Mouse (Mus musculus) forebrain, embryonic 10.5 days (tissue): ENCODE results near the gene Arhgap28. TPM values are rescaled to one million over a fixed set of nuclear protein-coding genes. Genes with fewer than 3 reads are reported as not detected.
"Not testable (repeated sequence)": the region's sequence is repeated elsewhere in the genome, so short reads cannot be mapped to it uniquely, and the experiment has no call there.

Experiments used
- DNase-seq: peaks from one replicate; pipeline ENCODE4 v3.0.0-alpha.2; 2017; ENCODE audit warnings: low spot score; ENCODE audit errors: extremely low spot score
- H3K27ac ChIP-seq: fragments of 300-500 bp; sonication (generic); 2 replicates; pipeline ENCODE4 v1.5.1; 2016; ENCODE audit warnings: mild to moderate bottlenecking
- H3K27me3 ChIP-seq: fragments of 300-500 bp; sonication (generic); 2 replicates; pipeline ENCODE4 v1.6.1; 2016; ENCODE audit warnings: mild to moderate bottlenecking; ENCODE audit not compliant: poor library complexity, severe bottlenecking
- H3K36me3 ChIP-seq: fragments of 300-500 bp; sonication (generic); replicated peaks from 2 replicates; pipeline ENCODE4 v1.6.1; 2016; ENCODE audit warnings: mild to moderate bottlenecking, moderate library complexity
- H3K4me1 ChIP-seq: fragments of 300-500 bp; sonication (generic); 2 replicates; pipeline ENCODE4 v1.6.1; 2016
- H3K4me3 ChIP-seq: fragments of 300-500 bp; sonication (generic); 2 replicates; pipeline ENCODE4 v1.5.1; 2016; ENCODE audit warnings: mild to moderate bottlenecking, moderate library complexity
- H3K9me3 ChIP-seq: fragments of 300-500 bp; sonication (generic); 2 replicates; pipeline ENCODE4 v1.6.1; 2016; ENCODE audit warnings: mild to moderate bottlenecking, moderate library complexity
- WGBS: fragments of 180-500 bp; shearing (Covaris S2); methylation state at CpG from one replicate; pipeline ENCODE4 v1.1.7; 2016; 5-methylcytosine and 5-hydroxymethylcytosine counted together
- polyA plus RNA-seq: library from polyadenylated mRNA; unstranded; fragments of >200 nt; fragmentation: Nextera tagmentation; extraction: Ambion mirVana; gene quantifications from 2 replicates; pipeline ENCODE4 v1.2.1, GENCODE M21; 2016

Arhgap28 gene
- polyA plus RNA-seq, 1 experiment from 2014 or later: 28.0 TPM

DNA sequence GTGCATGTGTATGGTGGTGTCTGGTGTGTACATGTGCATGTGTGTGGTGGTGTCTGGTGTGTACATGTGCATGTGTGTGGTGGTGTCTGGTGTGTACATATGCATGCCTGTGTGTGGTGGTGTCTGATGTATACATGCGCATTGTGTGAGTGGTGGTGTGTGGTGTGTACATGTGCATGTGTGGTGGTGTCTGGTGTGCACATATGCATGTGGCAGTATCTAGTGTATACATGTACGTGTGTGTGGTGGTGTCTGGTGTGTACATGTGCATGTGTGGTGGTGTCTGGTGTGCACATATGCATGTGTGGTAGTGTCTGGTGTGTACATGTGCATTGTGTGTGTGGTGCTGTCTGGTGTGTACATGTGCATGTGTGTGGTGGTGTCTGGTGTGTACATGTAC, 162.4 kb downstream of the Arhgap28 start:
- not testable (repeated sequence) for H3K4me3 ChIP-seq, DNase-seq, H3K4me1 ChIP-seq, H3K9me3 ChIP-seq, H3K27me3 ChIP-seq, H3K27ac ChIP-seq
- WGBS: 95% methylated on average over 2 of the region's 2 CpGs
- H3K36me3 ChIP-seq: peaks cover 17% of the 10 kb centered on the region

DNA sequence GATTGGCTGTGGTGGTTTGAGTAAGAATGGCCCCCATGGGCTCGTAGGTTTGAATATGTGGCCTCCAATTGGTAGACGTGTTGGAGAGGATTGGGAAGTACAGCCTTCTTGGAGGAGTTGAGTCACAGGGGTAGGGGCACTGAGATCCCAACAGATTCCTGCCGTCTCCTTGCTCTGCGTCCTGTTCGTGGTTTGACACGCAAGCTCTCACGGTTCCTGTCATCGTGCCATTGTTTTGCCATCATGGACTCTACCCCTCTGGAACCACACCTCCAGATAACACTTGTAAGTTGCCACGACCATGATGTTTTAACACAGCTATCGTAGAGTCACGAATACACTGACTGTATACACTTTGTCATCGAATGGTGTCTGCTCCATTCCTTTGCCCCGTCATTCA, 165.0 kb downstream of the Arhgap28 start:
- no peak for DNase-seq
- 90% methylated on average over 13 of the region's 13 CpGs for WGBS
- H3K27me3 ChIP-seq: no peaks in the 10 kb centered on the region
- H3K9me3 ChIP-seq: peaks cover 5% of the 10 kb centered on the region; the same call in 1 of the 2 replicates
- no peaks in the 10 kb centered on the region for H3K4me1 ChIP-seq
- H3K36me3 ChIP-seq: peaks cover 4% of the 10 kb centered on the region; the same call in 1 of the 2 replicates
- H3K27ac ChIP-seq: no peak overlapping the region
- H3K4me3 ChIP-seq: no peak overlapping the region

GRCm38 (mm10) chr17:67837351-67838090, 166.4 kb downstream of the Arhgap28 start:
- peak; percentile 74 for DNase-seq
- no peaks in the 10 kb centered on the region for H3K27me3 ChIP-seq
- no peak overlapping the region; the same call in 1 of the 2 replicates for H3K27ac ChIP-seq
- no peaks in the 10 kb centered on the region; the same call in 1 of the 2 replicates for H3K36me3 ChIP-seq
- H3K4me3 ChIP-seq: no peak overlapping the region
- H3K4me1 ChIP-seq: no peaks in the 10 kb centered on the region
- H3K9me3 ChIP-seq: peaks cover 5% of the 10 kb centered on the region; the same call in 1 of the 2 replicates
- 61% methylated on average over 17 of the region's 17 CpGs for WGBS

- Histone ChIP-seq H3K4me1 (no peaks in the 10 kb centered on the region), H3K27ac (no peak overlapping the region), H3K9me3 (peaks cover 5% of the 10 kb centered on the region; the same call in 1 of the 2 replicates), H3K27me3 (no peaks in the 10 kb centered on the region), H3K36me3 (no peaks in the 10 kb centered on the region), H3K4me3 (no peak overlapping the region)
- DNase-seq: no peak
- WGBS: 95% methylated on average over 20 of the region's 20 CpGs
Observed at GRCm38 (mm10) chr17:67836146-67836895, 167.6 kb downstream of the Arhgap28 start.

DNA sequence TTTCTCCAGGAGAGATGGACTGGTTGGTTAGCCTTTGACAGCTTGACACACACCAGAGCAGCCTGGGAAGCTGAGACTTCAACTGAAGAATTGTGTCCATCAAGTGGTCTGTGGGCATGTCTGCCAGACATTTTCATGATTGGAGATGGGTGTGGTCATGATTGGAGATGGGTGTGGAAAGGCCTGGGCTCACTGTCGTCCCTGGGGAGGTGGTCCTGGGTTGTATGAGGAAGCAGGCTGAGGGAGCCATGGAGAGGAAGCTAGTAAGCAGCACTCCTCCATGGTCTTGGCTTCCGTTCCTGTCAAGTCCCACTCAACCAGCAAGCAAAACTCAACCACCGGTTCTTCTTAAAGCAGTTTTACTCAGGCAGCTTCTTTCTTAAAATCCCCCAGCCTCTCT, 176.5 kb downstream of the Arhgap28 start:
- Histone ChIP-seq H3K27me3 (no peaks in the 10 kb centered on the region), H3K27ac (no peak overlapping the region), H3K4me1 (no peaks in the 10 kb centered on the region), H3K9me3 (peaks cover 15% of the 10 kb centered on the region), H3K4me3 (no peak overlapping the region), H3K36me3 (peaks cover 15% of the 10 kb centered on the region)
- DNase-seq: no peak
- WGBS: 98% methylated on average over 3 of the region's 3 CpGs

- Histone ChIP-seq H3K36me3 (peaks cover 96% of the 10 kb centered on the region), H3K27ac (no peak overlapping the region), H3K4me1 (no peaks in the 10 kb centered on the region), H3K4me3 (no peak overlapping the region), H3K27me3 (no peaks in the 10 kb centered on the region), H3K9me3 (no peaks in the 10 kb centered on the region)
- 94% methylated on average over 10 of the region's 10 CpGs for WGBS
- DNase-seq: no peak
Observed at GRCm38 (mm10) chr17:67816916-67817315, 187.0 kb downstream of the Arhgap28 start.

DNA sequence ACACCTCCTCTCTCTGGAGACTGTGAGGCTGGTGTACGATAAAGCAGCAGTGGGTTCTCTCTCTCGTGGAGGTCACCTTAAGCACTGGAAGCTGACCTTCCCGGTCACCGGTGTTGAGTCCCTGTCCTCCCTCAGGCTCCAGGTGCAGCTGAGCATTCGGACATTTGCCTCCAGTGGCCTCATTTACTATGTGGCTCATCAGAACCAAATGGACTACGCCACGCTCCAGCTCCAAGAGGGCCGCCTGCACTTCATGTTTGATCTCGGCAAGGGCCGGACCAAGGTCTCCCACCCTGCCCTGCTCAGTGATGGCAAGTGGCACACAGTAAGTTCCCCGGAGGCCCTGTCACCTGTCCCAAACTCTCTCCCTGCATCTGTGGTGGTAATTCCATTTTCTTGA, 188.2 kb downstream of the Arhgap28 start:
- 94% methylated on average over 11 of the region's 11 CpGs for WGBS
- no peak overlapping the region for H3K27ac ChIP-seq
- peaks cover 96% of the 10 kb centered on the region for H3K36me3 ChIP-seq
- H3K4me3 ChIP-seq: no peak overlapping the region
- no peaks in the 10 kb centered on the region for H3K27me3 ChIP-seq
- H3K4me1 ChIP-seq: no peaks in the 10 kb centered on the region
- H3K9me3 ChIP-seq: no peaks in the 10 kb centered on the region
- DNase-seq: no peak

- Histone ChIP-seq H3K9me3 (no peaks in the 10 kb centered on the region), H3K27ac (no peak overlapping the region), H3K4me1 (no peaks in the 10 kb centered on the region), H3K27me3 (no peaks in the 10 kb centered on the region), H3K36me3 (peaks cover 100% of the 10 kb centered on the region), H3K4me3 (no peak overlapping the region)
- DNase-seq: no peak
- 93% methylated on average over 6 of the region's 6 CpGs for WGBS
Observed at GRCm38 (mm10) chr17:67813666-67814065, 190.3 kb downstream of the Arhgap28 start.

GRCm38 (mm10) chr17:67809171-67809570, 194.7 kb downstream of the Arhgap28 start:
- no peaks in the 10 kb centered on the region for H3K4me1 ChIP-seq
- WGBS: 94% methylated on average over 16 of the region's 16 CpGs
- H3K27ac ChIP-seq: no peak overlapping the region
- H3K4me3 ChIP-seq: no peak overlapping the region
- DNase-seq: no peak
- peaks cover 97% of the 10 kb centered on the region for H3K36me3 ChIP-seq
- no peaks in the 10 kb centered on the region for H3K9me3 ChIP-seq
- no peaks in the 10 kb centered on the region for H3K27me3 ChIP-seq
